Mouse (Mus musculus) ES-Bruce4 (cell line): Measurements from ENCODE around the gene Gm20538.

Experiments
- CTCF ChIP-seq: IDR thresholded peaks from one replicate; pipeline ENCODE4 v1.8.1; 2011; ENCODE audit warnings: low read depth, low read length
- POLR2A ChIP-seq: IDR thresholded peaks from one replicate; pipeline ENCODE4 v1.8.1; 2011; ENCODE audit warnings: low read length; ENCODE audit not compliant: insufficient read depth

GRCm38 (mm10) chr19:44576275-44576674 lies 23.6 kb upstream of the Gm20538 start:
- no peak for TF ChIP-seq POLR2A
- no peak for TF ChIP-seq CTCF
